Mouse (Mus musculus) left cerebral cortex, adult 18-20 months (tissue): ENCODE data around the gene Tmem127. TPM values are rescaled to one million over a fixed set of nuclear protein-coding genes. Genes with fewer than 3 reads are reported as not detected.
A peak's percentile ranks its signal among the peaks of the same experiment; 100 is the strongest.
"Not testable (repeated sequence)": the region's sequence is repeated elsewhere in the genome, so short reads cannot be mapped to it uniquely, and the experiment has no call there.

Source experiments
- DNase-seq, 2 experiments: peaks; one replicate each; pipeline ENCODE4 v3.0.0; 2021 to 2022; ENCODE audit warnings: low spot score in 2 of 2, mixed read lengths in 1 of 2
- total RNA-seq, 2 experiments: library from RNA; stranded (reverse); gene quantifications; 2 replicates each; pipeline ENCODE4 v1.2.3; 2021

The Tmem127 gene
- total RNA-seq, 2 experiments from 2014 or later: 78.9 to 88.5 TPM

GRCm38 (mm10) chr2:127262480-127262879, 14.8 kb downstream of the Tmem127 start:
- no peak for DNase-seq

GRCm38 (mm10) chr2:127267854-127268253, 20.1 kb downstream of the Tmem127 start:
- no peak for DNase-seq

GRCm38 (mm10) chr2:127269491-127270299, 22.0 kb downstream of the Tmem127 start, which contains the start of gene Stard7:
Gene Stard7 (plus strand): TSS chr2:127270218.
- peak; percentile 93 to 96 for DNase-seq

- peak; percentile 79 to 91 for DNase-seq
Measured at GRCm38 (mm10) chr2:127270300-127271041, 22.8 kb downstream of the Tmem127 start.

- peak in 1 of 2 experiments; percentile 23 for DNase-seq
Measured at GRCm38 (mm10) chr2:127271042-127271515, 23.4 kb downstream of the Tmem127 start.

GRCm38 (mm10) chr2:127272049-127272448, 24.3 kb downstream of the Tmem127 start:
- DNase-seq: not testable (repeated sequence)

- DNase-seq: no peak
Measured at GRCm38 (mm10) chr2:127272806-127273205, 25.1 kb downstream of the Tmem127 start.

- DNase-seq: no peak
Measured at GRCm38 (mm10) chr2:127274590-127274989, 26.9 kb downstream of the Tmem127 start.

- no peak for DNase-seq
Measured at GRCm38 (mm10) chr2:127275551-127276320, 28.0 kb downstream of the Tmem127 start.

- DNase-seq: no peak
Measured at GRCm38 (mm10) chr2:127278162-127278561, 30.5 kb downstream of the Tmem127 start.

- no peak for DNase-seq
Measured at GRCm38 (mm10) chr2:127292250-127292649, 44.5 kb downstream of the Tmem127 start.

- no peak for DNase-seq
Measured at GRCm38 (mm10) chr2:127297001-127297805, 49.5 kb downstream of the Tmem127 start.

- no peak for DNase-seq
Measured at GRCm38 (mm10) chr2:127298056-127298455, 50.3 kb downstream of the Tmem127 start.

- DNase-seq: no peak
Measured at GRCm38 (mm10) chr2:127300701-127301100, 53.0 kb downstream of the Tmem127 start.

GRCm38 (mm10) chr2:127301883-127302282, 54.2 kb downstream of the Tmem127 start:
- DNase-seq: no peak

GRCm38 (mm10) chr2:127304192-127304591, 56.5 kb downstream of the Tmem127 start:
- not testable (repeated sequence) for DNase-seq

GRCm38 (mm10) chr2:127304609-127305210, 57.0 kb downstream of the Tmem127 start:
- no peak for DNase-seq

- DNase-seq: no peak
Measured at GRCm38 (mm10) chr2:127306123-127306522, 58.4 kb downstream of the Tmem127 start.

GRCm38 (mm10) chr2:127307179-127307578, 59.5 kb downstream of the Tmem127 start:
- no peak for DNase-seq

GRCm38 (mm10) chr2:127308660-127309059, 61.0 kb downstream of the Tmem127 start:
- no peak for DNase-seq
